Mouse (Mus musculus) cerebellum, adult 9-10 months (tissue): ENCODE measurements around the gene Thy1.

Experiments
- DNase-seq: peaks from one replicate; pipeline ENCODE4 v3.0.0; 2022

Thy1 gene

DNA sequence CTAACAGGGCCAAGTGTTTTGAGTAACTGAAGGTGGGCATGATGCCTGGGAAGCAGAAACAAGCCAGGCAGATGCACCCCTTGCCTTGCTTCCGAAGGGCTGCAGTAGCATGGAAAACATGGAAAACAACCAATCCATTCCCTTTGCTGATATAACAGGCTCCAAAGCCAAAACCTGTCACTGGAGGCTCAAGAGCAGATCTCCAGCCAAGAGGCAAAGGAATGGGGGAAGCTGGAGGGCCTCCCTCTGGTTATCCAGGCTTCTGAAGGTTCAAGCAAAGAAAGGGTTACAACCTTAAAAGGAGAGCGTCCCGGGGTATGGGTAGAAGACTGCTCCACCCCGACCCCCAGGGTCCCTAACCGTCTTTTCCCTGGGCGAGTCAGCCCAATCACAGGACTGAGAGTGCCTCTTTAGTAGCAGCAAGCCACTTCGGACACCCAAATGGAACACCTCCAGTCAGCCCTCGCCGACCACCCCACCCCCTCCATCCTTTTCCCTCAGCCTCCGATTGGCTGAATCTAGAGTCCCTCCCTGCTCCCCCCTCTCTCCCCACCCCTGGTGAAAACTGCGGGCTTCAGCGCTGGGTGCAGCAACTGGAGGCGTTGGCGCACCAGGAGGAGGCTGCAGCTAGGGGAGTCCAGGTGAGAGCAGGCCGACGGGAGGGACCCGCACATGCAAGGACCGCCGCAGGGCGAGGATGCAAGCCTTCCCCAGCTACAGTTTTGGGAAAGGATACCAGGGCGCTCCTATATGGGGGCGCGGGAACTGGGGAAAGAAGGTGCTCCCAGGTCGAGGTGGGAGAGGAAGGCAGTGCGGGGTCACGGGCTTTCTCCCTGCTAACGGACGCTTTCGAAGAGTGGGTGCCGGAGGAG is at the start of gene Thy1:
Gene Thy1 (plus strand): TSS at position 549 of the 872 bp plus-strand sequence.
- peak; percentile 93 for DNase-seq

DNA sequence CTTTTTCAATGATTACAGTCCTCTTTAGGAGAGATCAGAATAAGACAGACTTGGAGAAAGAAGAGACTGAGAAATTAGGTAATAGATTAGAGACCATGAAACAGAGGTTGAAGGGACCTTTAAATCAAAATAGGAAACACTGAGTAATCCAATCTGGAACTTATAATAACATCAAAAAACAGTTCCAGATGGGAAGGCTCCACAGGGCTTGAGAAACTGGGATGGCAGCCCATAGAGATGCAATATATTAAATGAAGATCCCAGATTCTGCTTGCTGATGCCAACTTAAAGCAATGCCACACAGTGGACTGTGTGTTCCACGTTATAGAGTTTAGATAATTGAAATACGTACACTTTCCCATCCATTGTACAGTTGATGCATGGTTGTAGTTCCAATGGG is 45.5 kb upstream of the Thy1 start:
- DNase-seq, result no peak

DNA sequence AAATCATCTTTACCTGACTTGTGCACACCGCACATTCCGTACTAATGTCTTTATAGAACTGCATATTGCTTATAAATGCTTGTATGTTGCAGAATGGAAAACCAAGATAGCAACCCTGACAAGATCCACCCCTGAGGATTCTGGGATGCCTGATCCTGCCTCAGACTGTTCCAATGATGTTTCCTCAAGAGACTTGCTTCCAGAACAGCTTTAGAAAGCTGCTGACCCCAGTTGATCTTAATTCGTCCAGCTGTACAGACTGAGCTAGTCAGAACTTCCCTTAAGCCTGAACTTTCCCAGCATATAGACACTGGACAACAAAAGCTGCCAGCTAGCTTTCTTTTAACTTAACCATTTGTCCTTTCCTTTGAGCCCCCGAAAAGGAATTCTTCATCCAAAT is 44.3 kb upstream of the Thy1 start:
- no peak for DNase-seq

DNA sequence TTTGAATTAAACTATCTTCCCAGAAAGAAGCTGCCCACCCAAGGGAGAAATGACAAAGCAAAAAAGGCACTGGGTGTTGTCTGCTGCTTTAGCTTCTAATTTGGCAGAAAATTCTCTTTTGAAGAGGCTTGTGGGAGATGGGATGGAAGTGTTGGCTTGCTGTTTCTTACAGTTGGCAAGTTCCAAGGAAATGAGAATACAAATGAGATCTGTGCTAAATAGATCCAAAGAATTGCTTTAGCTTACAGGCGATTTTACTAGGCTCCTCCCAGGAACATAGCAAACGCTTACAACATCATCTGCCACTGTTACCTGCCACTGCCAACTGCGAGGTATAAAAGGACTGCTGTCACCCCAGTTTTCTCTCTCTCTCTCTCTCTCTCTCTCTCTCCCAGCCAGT is 38.8 kb upstream of the Thy1 start:
- DNase-seq, result no peak

DNA sequence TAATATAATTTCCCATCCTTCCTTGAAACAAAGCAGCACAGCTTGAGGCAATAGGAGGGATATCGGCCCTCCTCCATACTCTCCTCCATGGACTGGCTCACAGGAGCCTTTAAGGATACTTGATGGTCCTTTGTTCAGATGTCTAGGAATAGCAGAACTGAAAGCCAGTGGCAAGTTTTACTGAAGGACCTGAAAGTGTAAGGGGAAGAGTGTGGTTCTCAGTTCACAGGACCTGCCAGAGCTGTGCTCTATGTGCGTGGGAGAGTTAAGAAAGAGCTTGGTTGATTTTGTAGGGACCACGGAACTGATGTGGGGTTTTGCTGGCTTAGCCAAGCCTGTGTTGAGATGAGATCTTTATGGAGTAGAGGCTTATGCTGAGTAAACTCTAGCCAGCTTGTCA is 37.9 kb upstream of the Thy1 start:
- DNase-seq, result no peak

DNA sequence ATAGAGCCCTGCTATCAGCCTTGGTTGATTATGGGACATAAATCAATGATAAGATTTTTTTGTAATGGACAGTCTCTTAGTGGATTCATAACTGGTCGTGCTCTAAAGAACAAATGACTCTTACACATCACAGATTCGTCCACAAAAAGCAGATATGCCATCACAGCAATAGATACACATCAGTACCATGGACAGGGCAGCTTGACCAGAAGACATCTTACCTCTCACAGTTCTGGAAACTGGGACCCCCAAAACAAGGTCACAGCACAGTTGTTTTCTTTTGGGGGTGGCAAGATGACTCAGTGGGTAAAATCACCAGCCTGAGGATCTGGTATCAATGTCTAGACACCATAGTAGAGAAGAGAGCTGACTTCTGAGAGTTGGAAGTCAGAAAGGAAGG is 35.9 kb upstream of the Thy1 start:
- DNase-seq, result no peak

DNA sequence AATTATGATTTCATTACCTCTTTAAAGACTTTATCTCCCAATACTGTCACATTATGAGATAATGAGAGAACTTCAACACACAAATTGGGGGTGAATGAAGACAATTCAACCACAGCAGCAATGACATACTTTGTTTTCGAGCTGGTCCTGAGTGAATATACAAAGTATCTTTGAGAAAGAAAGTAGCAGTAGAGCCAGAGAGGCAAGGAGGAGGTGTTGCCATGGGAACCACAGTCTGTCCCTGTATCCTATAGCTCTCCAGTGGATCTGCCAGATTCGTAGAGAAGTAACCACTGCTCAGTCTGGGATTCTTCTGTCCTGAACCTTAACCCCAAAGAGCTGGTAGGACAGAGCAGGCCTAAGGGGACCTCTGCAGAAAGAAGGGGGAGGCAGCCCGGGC is 35.2 kb upstream of the Thy1 start:
- no peak for DNase-seq

DNA sequence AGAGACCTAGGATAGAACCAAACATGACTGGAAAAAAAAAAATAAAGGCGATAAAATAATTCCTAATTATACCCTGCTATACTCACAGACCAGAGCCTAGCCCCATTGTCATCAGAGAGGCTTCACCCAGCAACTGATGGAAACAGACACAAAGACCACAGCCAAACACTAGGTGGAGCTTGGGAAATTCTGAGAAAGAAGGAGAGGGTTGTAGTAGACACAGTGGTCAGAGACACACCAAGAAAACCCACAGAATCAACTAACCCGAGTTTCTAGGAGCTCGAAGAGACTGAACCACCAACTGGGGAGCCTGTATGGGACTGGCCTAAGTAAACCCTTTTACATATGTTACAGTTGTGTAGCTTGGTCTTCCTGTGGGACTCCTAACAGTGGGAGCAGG is 32.3 kb upstream of the Thy1 start:
- DNase-seq, result no peak

DNA sequence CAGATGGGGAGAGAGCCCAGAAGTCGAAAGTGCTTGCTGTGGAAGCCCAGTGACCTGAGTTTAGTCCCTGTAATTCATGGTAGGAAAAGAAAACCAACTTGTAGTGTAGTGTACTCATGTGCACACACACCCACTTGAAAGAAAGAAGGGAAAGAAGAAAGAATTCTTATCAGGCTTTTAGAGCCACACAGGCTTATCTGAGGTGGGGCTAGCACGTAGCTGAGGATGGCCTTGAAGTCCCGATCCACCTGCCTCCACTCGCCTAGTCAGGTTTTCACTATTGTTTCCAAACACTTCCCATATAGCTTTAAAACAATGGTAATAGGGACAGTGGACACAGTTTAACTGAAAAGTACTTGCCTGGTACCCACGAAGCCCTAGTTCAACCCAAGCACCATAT is 31.5 kb upstream of the Thy1 start:
- DNase-seq, result no peak

DNA sequence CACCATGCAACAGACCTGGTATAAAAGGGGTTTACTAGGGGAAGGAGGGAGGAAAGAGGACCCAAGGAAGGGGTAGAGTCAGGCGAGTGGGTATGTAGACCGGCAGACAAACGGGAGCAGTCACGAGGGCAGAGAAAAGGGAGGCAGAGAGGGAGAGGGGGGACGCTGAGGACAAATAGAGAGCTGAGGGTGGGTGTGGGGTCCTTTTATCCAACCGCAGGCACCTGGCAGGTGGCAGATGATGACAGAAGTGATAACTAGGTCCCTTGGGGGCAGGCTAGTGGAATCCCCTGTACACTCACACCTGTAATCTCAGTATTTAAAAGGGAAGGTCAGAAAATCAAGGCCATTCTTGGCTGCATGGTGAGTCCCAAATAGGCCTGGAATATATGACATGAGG is 31.0 kb upstream of the Thy1 start:
- DNase-seq, result no peak

DNA sequence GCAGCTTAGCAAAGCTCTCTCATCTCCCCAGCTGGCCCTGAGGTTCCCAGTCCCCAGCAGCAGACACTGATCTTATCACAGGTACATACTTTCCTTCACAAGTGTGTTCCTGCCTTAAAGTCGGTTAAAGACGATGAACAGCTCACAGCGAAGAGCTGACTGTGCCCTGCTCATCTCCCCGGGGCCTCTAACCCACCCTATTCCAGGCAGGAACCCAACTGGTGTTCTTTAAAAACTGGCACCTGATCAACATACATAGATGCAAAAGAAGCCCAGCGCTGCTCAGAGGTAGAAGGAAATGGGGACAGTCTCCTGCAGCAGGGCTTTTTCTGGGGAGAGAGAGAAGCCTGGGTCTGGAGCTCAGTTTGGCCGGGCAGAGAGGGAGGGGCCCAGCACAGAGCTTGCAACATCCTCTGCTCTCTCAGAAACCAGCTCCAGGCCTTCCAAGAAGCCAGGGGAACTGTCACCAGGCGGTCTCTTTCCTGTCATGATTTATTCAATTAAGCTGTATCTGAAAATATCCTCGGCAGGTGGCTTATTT is 30.4 kb upstream of the Thy1 start:
- peak; percentile 35 for DNase-seq

DNA sequence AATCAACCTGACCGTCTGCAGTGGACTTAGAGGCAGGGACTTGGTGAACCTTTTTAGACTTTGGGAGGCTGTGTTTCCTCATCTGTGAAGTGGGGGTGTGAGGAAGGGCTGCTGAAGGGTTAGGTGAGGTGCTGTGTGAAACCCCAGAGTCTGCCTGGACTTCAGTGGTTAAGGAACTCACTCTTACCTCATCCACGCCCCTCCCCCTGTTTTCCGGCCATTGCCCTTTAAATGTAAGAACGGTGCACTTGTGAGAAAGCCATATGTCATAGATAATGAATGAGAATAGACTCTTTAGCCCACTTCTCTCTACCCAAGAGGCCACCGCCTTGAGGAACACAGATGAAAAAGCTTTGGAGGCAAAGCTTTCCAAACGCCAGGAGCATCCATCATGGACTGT is 29.4 kb upstream of the Thy1 start:
- DNase-seq, result no peak

DNA sequence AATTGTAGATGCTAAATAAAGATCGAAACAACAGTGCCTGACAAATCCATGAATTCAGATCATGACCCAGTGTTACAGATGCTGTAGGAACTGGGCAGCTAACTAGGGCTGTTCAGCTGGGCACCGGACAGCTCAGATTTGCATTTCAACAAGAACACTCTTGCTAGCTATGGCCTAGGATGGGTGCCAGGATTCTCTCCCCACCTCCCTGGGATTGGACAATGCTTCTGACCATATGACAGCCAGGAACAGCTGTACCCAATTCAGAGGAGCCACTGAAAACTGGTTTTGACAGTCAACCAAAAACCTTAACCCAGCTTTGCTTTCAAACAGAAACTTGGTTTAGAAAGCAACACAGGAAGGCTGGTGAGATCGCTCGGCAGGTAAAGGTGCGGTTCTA is 26.9 kb upstream of the Thy1 start:
- DNase-seq, result no peak

DNA sequence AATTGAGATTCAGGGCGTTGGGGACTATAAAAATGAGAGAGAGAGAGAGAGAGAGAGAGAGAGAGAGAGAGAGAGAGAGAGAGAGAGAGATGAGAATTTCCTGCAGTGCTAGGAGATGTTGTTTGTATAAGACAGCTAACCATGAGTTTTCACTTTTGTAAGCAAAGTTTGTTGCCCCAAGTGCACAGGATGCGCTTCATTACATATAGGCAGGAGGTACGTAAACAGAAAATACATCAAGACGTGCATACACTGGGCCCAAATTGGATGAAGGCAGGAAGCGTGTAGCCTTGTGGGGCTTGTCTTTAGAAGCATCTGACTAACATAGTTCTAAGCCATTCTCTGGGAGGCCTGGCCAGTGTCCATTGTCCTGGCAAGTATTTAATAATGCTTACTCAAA is 25.3 kb upstream of the Thy1 start:
- no peak for DNase-seq

DNA sequence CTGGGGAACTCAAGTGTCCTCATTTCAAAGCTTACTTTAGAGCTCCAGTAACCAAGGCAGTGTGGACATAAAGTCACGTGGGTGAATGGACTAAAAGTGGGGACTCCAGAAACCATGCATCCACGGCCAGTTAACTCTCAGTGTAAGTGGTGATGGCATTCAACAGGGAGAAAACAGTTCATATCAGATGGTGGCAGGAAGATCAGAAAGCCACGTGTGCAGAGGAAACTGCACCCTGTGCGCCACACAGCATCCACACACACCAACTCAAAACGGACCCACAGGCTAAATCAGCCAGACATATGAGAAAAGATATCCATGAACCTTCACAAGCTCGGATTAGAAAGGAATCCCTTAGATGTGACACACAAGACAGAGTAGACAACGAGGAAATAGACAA is 23.2 kb upstream of the Thy1 start:
- DNase-seq, result no peak

DNA sequence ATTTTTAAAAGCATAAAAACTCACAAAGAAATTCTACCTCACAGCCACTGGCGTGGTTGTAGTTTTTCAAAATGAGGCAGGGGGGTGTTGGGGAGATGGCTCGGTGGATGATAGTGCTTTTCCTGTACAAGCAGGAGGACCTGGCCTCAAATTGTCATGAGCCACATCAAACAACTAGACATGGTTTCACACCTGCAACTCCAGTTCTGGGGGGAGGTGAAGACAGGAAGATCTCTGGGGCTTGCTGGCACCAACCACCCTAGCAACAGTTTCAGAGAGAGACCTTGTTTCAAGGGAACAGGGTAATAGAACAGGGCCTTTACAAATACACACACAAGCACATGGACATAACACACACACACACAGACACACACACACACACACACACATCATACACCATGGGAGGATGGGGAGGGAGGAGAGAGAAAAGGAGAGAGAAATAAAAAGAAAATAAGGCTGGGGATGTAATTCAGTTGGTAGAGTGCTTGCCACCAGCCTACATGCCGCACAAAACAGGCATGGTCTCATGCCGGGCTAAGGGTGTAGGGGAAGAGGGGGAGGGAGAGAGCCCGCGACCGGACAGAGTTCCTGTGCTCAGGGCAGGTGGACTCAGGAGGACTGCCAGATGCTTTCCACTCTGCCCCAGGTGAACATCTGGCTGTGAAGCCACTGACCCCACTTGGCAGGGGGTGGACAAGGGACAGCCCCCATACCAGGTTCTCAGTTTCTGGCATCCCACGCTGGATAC is 20.9 kb upstream of the Thy1 start:
- DNase-seq, result no peak

DNA sequence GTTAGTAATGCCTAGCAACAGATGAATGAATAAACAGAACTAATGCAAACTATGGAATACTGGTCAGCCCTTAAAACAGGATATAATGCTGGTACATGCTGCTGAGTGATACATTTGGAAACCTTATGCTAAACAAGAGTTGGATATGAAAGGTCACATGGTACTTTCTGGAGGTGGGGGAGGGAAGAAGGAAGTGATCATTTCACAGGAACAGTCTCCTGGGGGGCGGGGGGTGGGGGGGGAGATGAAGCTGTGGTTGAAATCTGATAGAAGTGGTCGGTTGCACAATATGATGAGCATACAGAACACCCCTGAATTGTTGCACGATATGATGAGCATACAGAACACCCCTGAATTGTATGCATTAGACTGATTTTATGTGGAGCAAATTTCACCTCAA is 19.1 kb upstream of the Thy1 start:
- no peak for DNase-seq

DNA sequence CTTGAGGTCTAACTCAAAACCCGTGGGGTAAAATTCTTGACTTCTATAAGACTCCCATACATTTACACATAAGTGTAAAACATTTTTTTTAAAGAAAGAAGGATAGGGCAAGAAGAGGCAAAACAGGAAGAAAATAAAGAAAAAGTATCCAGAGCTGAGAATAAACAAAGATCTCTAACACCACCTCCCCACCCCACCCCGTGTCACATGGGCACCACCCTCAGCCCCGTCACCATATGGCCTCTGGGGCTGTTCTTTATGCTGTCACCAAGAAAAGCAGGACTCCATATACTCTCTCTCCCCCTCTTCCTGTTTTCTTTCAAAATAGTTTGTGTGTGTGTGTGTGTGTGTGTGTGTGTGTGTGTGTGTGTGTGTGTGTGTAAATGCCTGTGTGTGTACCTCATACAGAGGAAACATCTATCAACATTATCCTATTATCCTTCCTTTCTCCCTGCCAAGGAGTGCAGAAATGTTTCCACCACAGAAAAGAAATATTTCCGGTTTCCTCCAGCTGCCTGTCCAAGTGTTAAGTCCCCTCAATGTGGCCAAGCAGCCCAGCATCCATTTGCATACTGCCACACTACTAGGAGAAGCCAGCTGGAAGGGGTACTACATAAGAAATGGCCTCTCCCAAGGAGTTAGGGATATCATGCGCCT is 13.5 kb upstream of the Thy1 start:
- no peak for DNase-seq

DNA sequence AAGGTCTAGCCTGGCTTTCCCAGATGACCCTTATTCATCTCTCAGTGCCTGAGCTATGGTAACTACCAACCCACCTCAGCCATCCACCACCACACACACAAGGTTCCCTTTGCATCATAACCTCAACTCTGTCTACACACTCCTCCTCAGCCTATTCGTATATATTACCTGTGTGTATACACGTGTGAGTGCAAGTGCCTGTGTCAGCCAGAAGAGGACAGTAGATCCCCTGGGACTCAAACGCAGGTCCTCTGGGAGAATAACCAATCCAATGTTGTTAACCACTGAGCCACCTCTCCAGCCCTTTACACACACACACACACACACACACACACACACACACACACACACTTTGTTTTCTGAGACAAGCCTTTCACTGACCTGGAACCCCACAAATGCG is 12.5 kb upstream of the Thy1 start:
- no peak for DNase-seq

DNA sequence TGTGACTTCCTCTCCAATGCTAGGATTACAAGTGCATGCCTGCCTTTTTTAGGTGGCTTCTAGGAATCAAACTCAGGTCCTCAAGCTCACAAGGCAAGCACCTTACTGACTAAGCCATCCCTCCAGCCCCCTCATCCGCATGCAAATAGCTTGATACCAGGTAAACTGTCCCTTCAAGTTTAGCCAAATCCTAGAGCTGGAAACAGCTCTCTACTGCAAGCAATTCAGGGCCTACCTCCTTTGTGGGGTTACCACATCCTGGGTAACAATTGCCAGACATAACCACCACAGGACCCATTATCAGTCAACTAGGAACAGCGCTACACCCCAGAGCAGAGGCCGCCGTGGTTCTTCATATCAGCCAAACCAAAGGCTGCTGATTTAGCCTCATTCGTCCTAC is 12.1 kb upstream of the Thy1 start:
- no peak for DNase-seq

DNA sequence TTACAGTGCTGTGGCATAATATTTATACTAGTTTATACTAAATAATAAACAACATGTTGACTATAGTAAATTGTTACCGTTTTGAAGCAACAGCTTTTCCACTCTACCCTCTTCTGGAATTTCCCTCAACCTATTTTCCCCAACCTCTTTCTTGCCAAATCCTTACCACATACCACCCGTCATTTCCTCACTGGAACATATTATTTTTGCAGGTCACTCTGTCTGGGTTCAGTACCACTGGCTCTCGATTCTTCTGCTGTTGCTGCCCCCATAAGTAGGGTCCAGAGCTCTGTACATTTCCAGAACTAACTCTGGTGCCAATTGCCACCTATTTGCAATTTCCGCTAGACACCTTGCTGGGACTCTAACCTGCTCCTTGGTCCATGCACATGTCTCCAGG is 11.2 kb upstream of the Thy1 start:
- no peak for DNase-seq

DNA sequence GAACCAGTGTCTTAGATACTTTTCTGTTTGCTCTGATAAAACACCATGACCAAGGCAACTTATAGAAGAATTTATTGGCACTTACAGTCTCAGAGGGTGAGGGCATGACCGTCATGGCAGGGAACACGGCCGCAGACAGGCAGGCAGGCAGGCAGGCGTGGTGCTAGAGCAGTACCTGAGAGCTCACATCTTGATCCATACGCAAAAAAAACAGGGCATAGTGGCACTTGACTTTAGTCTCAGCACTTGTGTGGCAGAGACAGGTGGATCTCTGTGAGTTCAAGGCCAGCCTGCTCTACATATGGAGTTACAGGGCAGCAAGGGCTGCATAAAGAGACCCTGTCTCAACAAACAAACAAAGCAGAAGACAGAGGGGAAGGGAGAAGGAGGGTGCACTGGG is 9.9 kb upstream of the Thy1 start:
- no peak for DNase-seq

DNA sequence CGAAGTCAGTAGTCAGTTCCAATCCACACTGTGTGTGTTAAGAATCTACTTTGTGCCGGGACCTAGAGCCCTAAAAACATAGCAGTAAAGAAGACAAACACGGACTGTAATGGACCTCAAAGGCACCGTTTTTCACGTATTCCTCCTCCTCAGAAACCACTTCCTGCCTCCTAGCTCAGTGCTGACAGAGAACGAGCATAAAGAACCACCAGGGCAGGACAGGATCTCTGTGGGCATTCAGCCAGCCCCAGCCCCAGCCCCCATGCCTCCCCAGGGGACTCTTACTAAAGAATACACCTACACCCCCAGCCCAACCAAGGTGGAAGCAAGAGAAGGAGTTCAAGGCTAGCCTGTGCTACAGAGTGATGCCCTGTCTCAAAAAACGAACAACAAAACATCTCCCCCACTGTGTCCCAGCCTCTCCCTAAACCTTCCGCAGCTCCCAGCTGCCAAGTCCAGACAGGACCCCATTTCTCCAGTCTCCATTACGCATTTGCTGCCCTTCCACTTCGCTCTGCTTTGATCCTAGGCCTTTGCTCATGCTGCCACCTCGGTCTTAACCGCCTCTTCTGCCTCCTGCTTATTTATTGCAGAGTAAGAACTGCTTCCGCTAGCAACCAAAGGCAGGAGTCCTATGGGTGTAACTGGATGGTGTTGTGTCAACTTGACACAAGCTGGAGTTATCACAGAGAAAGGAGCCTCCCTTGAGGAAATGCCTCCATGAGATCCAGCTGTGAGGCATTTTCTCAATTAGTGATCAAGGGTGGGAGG is 9.0 kb upstream of the Thy1 start:
- no peak for DNase-seq
